15 mouse cellular contexts compared by ENCODE assay signal in genomic region chr19:16813306-16813705, GRCm38 (mm10).
"Had no signal": no experiment of that assay in that cellular context is flagged by ENCODE, and none has a peak within 500 bp of the region (broad histone marks: within the 10 kb centered on the region; RNA-seq: fewer than 3 reads in every experiment).

No protein-coding gene starts in this region.

- DNase-seq: gastrocnemius, adult 2 months; gastrocnemius, postnatal 10 days; gastrocnemius, postnatal 25 days; heart, adult 2 months; heart, postnatal 10 days; heart, postnatal 4 days; kidney, adult 18-20 months; kidney, adult 8-10 months; kidney, postnatal 10 days; kidney, postnatal 25 days; kidney, postnatal 4 days; layer of hippocampus, adult 9-11 months; liver; liver, embryonic 13.5 days; liver, postnatal 0 days had no signal
